Mouse (Mus musculus) E14TG2a.4 (cell line): ENCODE measurements around the gene Stx6.
"Not testable (repeated sequence)": the region's sequence is repeated elsewhere in the genome, so short reads cannot be mapped to it uniquely, and the experiment has no call there.

Experiments
- H3K27me3 ChIP-seq: 2 replicates; pipeline ENCODE4 v1.6.1; 2014; ENCODE audit warnings: low read length, control low read depth; ENCODE audit not compliant: insufficient read depth
- H3K36me3 ChIP-seq: 2 replicates; pipeline ENCODE4 v1.6.1; 2014; ENCODE audit warnings: low read length, control low read depth; ENCODE audit not compliant: insufficient read depth
- H3K4me1 ChIP-seq: replicated peaks from 2 replicates; pipeline ENCODE4 v1.6.1; 2014; ENCODE audit warnings: low read depth, low read length, control low read depth
- H3K4me3 ChIP-seq: replicated peaks from 2 replicates; pipeline ENCODE4 v1.5.1; 2014; ENCODE audit warnings: mild to moderate bottlenecking, low read length
- H3K9me3 ChIP-seq: 2 replicates; pipeline ENCODE4 v1.6.1; 2014; ENCODE audit warnings: low read length, control low read depth
- CTCF ChIP-seq: conservative IDR thresholded peaks from 2 replicates; pipeline ENCODE4 v1.5.1; 2014; ENCODE audit warnings: low read length
- NANOG ChIP-seq: IDR thresholded peaks from 2 replicates; pipeline ENCODE4 v1.6.1; 2014; ENCODE audit warnings: borderline replicate concordance, low read length, mixed read lengths
- POU5F1 ChIP-seq: IDR thresholded peaks from 2 replicates; pipeline ENCODE4 v1.6.1; 2014; ENCODE audit warnings: low read length, borderline replicate concordance

Stx6 gene

DNA sequence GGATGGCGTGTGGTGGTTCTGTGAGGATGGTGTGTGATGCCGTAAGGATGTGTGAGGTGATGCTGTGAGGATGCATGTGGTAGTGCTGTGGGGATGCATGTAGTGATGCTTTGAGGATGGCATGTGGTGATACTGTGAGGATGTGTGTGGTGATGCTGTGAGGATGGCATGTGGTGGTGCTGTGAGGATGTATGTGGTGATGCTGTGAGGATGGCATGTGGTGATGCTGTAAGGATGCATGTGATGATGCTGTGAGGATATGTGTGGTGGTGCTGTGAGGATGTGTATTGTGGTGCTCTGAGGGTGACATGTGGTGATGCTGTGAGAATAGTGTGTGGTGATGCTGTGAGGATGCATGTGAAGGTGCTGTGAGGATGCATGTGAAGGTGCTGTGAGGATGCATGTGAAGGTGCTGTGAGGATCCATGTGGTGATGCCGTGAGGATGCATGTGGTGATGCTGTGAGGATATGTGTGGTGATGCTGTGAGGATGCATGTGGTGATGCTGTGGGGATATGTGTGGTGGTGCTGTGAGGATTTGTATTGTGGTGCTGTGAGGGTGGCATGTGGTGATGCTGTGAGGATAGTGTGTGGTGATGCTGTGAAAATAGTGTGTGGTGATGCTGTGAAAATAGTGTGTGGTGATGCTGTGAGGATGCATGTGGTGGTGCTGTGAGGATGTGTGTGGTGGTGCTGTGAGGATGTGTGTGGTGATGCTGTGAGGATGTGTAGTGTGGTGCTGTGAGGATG, 14.6 kb downstream of the Stx6 start:
- H3K27me3 ChIP-seq, result no peaks in the 10 kb centered on the region
- H3K36me3 ChIP-seq, result peaks cover 20% of the 10 kb centered on the region
- no peak overlapping the region for H3K4me3 ChIP-seq
- H3K9me3 ChIP-seq, result no peaks in the 10 kb centered on the region
- TF ChIP-seq POU5F1 (no peak), CTCF (no peak), NANOG (no peak)
- peaks cover 4% of the 10 kb centered on the region; the same call in 1 of the 2 replicates for H3K4me1 ChIP-seq

DNA sequence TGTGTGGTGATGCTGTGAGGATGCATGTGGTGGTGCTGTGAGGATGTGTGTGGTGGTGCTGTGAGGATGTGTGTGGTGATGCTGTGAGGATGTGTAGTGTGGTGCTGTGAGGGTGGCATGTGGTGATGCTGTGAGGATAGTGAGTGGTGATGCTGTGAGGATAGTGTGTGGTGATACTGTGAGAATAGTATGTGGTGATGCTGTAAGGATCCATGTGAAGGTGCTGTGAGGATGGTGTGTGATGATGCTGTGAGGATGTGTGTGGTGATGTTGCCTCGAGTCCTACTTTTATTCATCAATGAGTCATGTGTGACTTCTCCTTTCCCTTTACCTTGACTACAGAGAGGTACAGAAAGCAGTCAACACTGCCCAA, 15.1 kb downstream of the Stx6 start:
- not testable (repeated sequence) for H3K4me1 ChIP-seq, H3K27me3 ChIP-seq, H3K9me3 ChIP-seq, H3K4me3 ChIP-seq
- peaks cover 21% of the 10 kb centered on the region for H3K36me3 ChIP-seq

DNA sequence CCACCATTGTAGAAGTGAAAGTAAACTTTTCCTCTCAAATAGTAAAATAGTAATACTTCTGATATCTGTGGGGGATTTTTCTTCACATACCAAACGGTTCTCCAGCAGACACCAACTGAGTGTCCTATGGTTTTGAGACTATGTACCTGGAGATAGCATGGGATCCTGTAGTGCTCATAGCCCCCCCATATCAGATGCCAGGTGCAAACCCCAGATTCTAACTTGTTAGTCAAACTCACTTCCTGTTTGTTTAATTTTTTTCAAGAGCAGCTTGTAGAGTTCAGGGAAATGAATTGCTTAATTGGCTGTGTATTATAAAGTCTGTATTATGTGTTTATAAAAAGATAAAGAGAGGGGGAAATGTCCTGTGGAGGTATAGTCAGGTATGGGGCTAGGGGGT, 15.9 kb downstream of the Stx6 start:
- peaks cover 4% of the 10 kb centered on the region; the same call in 1 of the 2 replicates for H3K4me1 ChIP-seq
- H3K4me3 ChIP-seq, result no peak overlapping the region
- H3K36me3 ChIP-seq, result peaks cover 29% of the 10 kb centered on the region
- H3K9me3 ChIP-seq, result no peaks in the 10 kb centered on the region
- no peaks in the 10 kb centered on the region for H3K27me3 ChIP-seq
- TF ChIP-seq POU5F1, result no peak
- TF ChIP-seq NANOG, result no peak
- TF ChIP-seq CTCF, result no peak

DNA sequence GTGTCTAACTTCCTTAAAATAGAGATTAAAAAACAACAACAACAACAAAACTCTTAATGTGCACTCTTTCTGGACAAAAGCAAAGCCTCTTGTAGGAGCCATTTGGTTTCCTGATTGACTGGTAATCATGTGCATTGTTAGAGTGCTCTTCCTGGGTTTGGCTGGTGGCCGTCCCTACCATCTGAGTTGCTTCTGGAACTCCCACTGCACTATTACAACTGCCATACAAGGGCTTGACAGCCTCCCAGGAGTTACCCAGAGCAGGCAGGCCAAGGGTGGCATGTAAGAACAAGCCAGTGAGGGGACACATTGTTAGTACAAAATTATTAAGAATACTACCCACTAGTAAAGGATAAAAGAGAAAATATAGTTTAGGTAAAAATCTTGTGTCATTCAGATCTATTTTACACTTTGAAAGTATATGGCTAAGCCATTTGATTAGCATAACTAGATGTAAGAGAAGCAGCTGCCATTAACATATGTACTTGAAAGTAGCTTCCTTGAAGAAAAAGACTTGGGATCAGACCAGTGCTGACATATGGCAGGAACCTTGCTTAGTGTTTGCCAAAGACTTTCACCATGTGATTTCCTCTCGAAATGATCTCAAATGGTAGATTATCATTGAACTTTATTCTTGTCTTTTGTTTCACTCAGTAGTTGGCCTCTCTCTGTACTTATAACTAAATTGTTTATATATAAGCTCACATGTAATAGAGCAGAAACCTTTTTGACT, 19.8 kb downstream of the Stx6 start:
- Histone ChIP-seq H3K4me3 (no peak overlapping the region), H3K9me3 (no peaks in the 10 kb centered on the region), H3K27me3 (no peaks in the 10 kb centered on the region), H3K4me1 (no peaks in the 10 kb centered on the region), H3K36me3 (peaks cover 59% of the 10 kb centered on the region)
- no peak for TF ChIP-seq POU5F1

DNA sequence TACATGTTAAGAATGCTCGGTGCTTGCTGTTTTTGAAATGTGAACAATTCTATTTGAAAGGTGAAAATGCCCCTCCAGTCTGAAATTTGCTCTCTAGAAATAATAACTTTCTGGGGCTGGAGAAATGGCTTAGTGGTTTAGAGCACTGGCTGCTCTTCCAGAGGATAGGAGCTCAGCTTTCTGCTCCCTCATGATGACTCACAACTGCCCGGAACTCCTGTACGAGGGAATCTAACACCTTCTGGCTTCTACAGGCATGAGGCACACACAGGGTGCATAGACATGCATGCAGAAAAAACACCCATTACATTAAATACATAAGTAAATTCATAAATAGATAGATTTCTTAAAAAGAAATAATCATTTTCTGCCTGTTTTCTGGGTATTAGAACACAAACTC, 25.7 kb downstream of the Stx6 start:
- Histone ChIP-seq H3K27me3 (no peaks in the 10 kb centered on the region), H3K4me1 (no peaks in the 10 kb centered on the region), H3K9me3 (no peaks in the 10 kb centered on the region), H3K4me3 (no peak overlapping the region), H3K36me3 (peaks cover 45% of the 10 kb centered on the region)
- TF ChIP-seq CTCF, result no peak
- TF ChIP-seq POU5F1, result no peak
- TF ChIP-seq NANOG, result no peak

- Histone ChIP-seq H3K4me3 (no peak overlapping the region), H3K9me3 (no peaks in the 10 kb centered on the region), H3K27me3 (no peaks in the 10 kb centered on the region), H3K36me3 (peaks cover 46% of the 10 kb centered on the region), H3K4me1 (no peaks in the 10 kb centered on the region)
- TF ChIP-seq NANOG, result no peak
Observed at GRCm38 (mm10) chr1:155188656-155189055, 30.1 kb downstream of the Stx6 start.

- H3K4me3 ChIP-seq, result no peak overlapping the region
Observed at GRCm38 (mm10) chr1:155191219-155191618, 32.7 kb downstream of the Stx6 start.

DNA sequence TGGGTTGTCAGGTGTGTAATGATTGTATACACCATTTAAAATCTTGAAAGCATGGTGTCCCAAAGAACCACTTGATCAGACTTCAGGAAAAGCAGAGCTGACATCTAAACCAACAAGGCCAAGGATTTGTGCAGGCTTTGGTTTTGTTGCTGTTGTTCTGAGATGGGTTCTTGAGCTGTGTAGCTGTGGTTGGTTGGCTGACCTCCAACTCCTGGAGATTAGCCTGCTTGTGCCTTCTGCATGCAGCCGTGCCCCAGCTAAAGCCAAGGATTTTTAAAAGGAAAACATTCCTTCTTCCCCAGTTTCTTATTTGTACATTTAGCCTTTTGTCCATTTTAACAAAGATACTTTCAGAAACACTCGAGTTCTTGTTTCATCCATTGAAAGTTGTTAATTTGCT, 33.2 kb downstream of the Stx6 start:
- H3K36me3 ChIP-seq, result peaks cover 65% of the 10 kb centered on the region
- no peak overlapping the region for H3K4me3 ChIP-seq
- H3K27me3 ChIP-seq, result no peaks in the 10 kb centered on the region
- no peak for TF ChIP-seq CTCF
- no peak for TF ChIP-seq NANOG
- no peak for TF ChIP-seq POU5F1
- no peaks in the 10 kb centered on the region for H3K9me3 ChIP-seq
- H3K4me1 ChIP-seq, result no peaks in the 10 kb centered on the region

More at GRCm38 (mm10) chr1:155191219-155191618, 32.7 kb downstream of the Stx6 start:
- no peaks in the 10 kb centered on the region for H3K9me3 ChIP-seq
- no peaks in the 10 kb centered on the region for H3K4me1 ChIP-seq
- TF ChIP-seq NANOG, result no peak
- TF ChIP-seq POU5F1, result no peak
- TF ChIP-seq CTCF, result no peak
- H3K27me3 ChIP-seq, result no peaks in the 10 kb centered on the region
- peaks cover 65% of the 10 kb centered on the region for H3K36me3 ChIP-seq
